Mouse (Mus musculus) left cerebral cortex, adult 9 months (tissue): ENCODE data around the gene Ptpn1.

ENCODE experiments used
- DNase-seq, 2 experiments: peaks; one replicate each; pipeline ENCODE4 v3.0.0; 2022; ENCODE audit warnings: low spot score in 2 of 2

The Ptpn1 gene

GRCm38 (mm10) chr2:167972146-167972545, 40.3 kb downstream of the Ptpn1 start:
- DNase-seq: no peak

DNA sequence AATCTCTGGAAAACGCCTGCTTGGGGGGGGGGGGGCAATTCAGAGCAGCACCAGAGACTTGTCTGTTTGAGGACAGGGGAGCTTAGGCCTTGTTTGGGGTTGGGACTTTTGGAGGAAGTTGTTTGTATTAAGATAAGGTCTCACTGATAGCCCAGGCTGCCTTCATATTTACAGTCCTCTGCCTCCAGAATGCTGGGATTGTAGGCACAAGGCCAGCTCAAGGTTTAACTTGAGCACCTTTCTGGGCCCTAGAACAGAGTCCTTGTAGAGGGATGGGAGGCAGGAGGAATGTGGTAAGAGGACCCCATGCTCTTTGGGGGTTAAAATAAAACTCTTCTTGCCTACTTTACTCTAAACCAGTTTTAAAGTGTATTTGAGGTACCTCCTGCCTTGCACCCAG, 41.0 kb downstream of the Ptpn1 start:
- DNase-seq: no peak

- DNase-seq: no peak
Measured at GRCm38 (mm10) chr2:167975746-167976145, 43.9 kb downstream of the Ptpn1 start.

DNA sequence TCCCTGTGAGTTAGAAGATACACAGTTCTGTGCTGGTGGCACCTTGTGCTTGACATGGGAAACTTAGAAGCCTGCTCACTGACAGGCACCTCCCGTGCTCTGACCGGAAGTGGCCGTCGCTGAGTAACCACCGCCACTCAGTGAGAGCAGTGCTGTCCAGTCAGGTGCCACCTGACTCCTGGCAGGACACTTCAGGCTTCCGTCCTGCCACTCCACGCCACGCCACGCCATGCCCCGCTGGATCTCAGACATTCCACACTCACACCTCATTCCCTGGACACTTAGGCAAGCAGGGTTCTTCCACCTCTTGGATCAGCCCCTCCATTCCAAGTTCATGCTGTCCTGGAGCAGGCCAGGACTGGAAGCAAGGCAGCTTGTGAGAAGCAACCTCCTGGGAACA, 46.4 kb downstream of the Ptpn1 start:
- no peak for DNase-seq

GRCm38 (mm10) chr2:167980391-167980790, 48.5 kb downstream of the Ptpn1 start:
- no peak for DNase-seq

- no peak for DNase-seq
Measured at GRCm38 (mm10) chr2:167982646-167983045, 50.8 kb downstream of the Ptpn1 start.

GRCm38 (mm10) chr2:167984371-167984770, 52.5 kb downstream of the Ptpn1 start:
- DNase-seq: no peak

- DNase-seq: no peak
Measured at GRCm38 (mm10) chr2:167984946-167985345, 53.1 kb downstream of the Ptpn1 start.

GRCm38 (mm10) chr2:167986762-167987161, 54.9 kb downstream of the Ptpn1 start:
- DNase-seq: no peak

- DNase-seq: no peak
Measured at GRCm38 (mm10) chr2:167987640-167988039, 55.8 kb downstream of the Ptpn1 start.

- DNase-seq: no peak
Measured at GRCm38 (mm10) chr2:167989310-167989709, 57.5 kb downstream of the Ptpn1 start.

GRCm38 (mm10) chr2:167993260-167993659, 61.4 kb downstream of the Ptpn1 start:
- DNase-seq: no peak

- DNase-seq: no peak
Measured at GRCm38 (mm10) chr2:167995870-167996635, 64.2 kb downstream of the Ptpn1 start.

- DNase-seq: no peak
Measured at GRCm38 (mm10) chr2:167996672-167997215, 64.9 kb downstream of the Ptpn1 start.

DNA sequence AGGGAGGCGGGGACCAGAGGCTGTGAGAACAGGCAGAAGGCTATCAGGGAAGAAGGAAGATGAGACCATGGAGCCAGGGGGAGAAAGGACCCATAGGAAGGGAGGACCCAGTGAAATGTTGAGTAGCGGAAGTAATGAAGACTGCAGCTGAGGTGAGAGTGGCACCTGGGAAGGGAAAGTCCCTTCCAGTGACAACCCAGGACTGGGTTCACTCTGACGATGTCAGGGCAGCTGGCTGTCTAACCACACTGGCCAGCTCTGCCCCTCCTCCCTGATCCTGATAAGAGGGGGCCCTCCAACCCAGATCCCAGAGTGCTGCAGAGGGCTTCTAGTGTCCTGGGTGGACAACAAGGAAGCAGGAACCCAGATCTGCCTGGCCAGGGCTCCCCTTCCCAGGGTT, 65.7 kb downstream of the Ptpn1 start:
- no peak for DNase-seq

DNA sequence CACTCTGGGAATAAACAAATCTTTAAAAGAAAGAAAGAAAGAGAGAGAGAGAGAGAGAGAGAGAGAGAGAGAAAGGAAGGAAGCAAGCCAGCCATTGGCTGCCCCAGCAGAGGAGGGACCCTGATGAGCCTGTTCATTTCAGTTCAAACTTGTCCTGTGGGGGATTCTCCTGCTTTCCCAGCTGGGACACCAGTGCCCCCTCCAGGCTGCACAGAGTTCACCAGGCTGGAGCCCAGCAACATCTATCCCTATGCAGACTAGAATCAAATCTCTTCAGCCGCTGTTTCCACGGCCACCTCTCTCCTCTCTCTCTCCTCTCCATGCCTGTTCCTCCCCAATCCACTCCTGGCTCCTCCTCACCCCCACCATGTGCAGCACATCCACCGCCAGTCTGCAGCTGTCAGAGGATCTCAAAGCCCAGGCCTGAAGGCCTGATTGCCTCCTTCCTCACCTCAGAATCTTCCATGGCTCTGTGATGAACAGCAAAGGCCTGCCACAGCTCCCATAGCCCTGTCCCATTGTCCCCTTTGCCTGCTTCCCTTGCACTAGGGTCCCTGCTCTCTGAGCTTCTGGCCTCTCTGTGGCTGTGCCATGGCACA, 67.4 kb downstream of the Ptpn1 start:
- DNase-seq: no peak

DNA sequence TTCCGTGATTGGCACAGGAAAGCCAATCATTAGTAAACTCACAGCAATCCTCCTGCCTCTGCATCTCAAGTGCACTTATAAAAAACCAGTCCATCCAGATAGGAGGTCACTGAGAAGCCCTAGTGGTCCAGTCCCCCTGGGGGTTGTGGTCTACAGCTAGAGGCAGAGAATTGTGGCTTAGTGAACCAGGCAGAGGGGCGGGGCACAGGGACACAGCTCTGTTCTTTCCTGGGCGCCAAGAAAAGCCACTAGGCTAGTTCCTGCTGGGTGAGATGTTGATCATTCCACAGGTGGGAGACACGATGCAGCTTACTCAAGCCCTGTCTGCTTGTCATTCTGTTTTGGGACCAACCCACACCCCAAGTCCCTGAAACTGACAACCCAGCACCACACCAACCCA, 70.3 kb downstream of the Ptpn1 start:
- no peak for DNase-seq

DNA sequence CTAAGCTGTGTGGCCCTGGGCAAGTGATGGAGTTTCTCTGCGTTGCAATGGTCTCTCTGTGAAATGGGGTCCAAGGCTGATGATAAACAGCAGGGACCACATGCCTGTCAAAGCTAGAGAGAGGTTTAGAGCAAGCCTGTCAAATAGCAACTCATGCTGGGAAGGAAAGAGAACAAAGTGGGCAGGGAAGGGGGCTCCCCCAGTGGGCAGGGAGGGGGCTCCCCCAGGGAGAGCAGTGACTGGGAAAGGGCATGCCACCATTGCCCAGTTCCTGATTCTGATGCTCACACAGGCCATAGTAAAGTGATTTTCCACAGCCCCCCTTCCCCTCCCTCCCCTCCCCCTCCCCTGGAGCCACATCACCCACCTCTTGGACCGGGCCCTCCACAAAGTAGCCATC, 71.0 kb downstream of the Ptpn1 start:
- DNase-seq: no peak

GRCm38 (mm10) chr2:168003431-168003830, 71.6 kb downstream of the Ptpn1 start:
- DNase-seq: no peak

DNA sequence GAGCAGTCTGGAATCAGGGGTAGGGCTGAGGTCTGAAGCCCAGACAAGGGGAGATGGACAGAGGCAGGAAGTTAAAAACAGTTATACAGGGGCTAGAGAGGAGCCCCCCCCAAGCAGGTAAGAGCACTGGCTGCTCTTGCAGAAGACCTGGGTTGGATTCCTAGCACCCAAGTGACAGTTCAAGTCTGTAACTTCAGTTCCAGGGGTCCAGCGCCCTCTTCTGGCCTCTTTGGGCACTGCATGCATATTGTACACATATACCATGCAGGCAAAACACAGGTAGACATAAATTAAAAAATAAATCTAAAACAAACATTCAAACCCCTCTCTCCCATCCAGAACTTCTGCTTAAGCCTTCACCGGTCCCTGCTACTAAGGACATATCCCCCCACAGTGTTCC, 72.5 kb downstream of the Ptpn1 start:
- DNase-seq: no peak

GRCm38 (mm10) chr2:168005005-168005404, 73.1 kb downstream of the Ptpn1 start:
- no peak for DNase-seq

DNA sequence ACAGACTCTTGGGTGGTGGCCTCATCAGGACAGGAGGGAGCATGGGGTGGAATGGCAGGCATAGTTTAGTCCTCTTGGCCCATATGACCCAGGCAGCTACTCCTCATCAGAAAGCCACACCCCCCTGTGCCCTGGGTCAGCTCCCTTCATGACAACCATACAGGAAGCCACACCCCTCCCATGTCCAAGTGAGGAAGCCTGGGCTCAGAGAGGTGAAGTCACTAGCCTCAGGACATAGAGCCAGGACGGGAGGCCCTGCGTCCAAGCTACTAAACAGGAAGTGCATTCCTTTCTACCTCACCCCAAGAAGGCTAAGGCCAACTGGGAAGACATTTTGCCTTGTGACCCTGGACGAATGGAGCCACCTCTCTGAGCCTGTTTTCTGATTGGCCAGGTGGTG, 73.8 kb downstream of the Ptpn1 start:
- no peak for DNase-seq

GRCm38 (mm10) chr2:168006489-168006888, 74.6 kb downstream of the Ptpn1 start:
- DNase-seq: no peak
